Mouse (Mus musculus) heart, embryonic 13.5 days (tissue): ENCODE measurements at regions not wholly inside any gene's neighbourhood (a gene's known extent, or its start where the extent isn't known, plus 50 kb on each side); places are given as distances from the start of the nearest gene placed in this dataset.

Source experiments
- ATAC-seq: fragments of 200-750 bp; cut with Nextera tagmentation; 2 replicates; pipeline ENCODE4 v1.8.0; 2017; ENCODE audit warnings: moderate TSS enrichment; ENCODE audit not compliant: insufficient number of reproducible peaks, low FRiP score, low TSS enrichment; ENCODE audit errors: extremely low read depth
- H3K27ac ChIP-seq: fragments of 300-500 bp; sonication (generic); replicated peaks from 2 replicates; pipeline ENCODE4 v1.5.1; 2015; ENCODE audit warnings: moderate library complexity, mild to moderate bottlenecking, inconsistent platforms
- H3K27me3 ChIP-seq: fragments of 300-500 bp; sonication (generic); replicated peaks from 2 replicates; pipeline ENCODE4 v1.6.1; 2015; ENCODE audit warnings: mild to moderate bottlenecking, inconsistent platforms
- H3K36me3 ChIP-seq: fragments of 300-500 bp; sonication (generic); 2 replicates; pipeline ENCODE4 v1.6.1; 2015; ENCODE audit warnings: mild to moderate bottlenecking, inconsistent platforms
- H3K4me1 ChIP-seq: fragments of 300-500 bp; sonication (generic); 2 replicates; pipeline ENCODE4 v1.6.1; 2015; ENCODE audit warnings: inconsistent platforms
- H3K4me2 ChIP-seq: fragments of 300-500 bp; sonication (generic); 2 replicates; pipeline ENCODE4 v1.6.1; 2015; ENCODE audit warnings: inconsistent platforms, mild to moderate bottlenecking, moderate library complexity
- H3K4me3 ChIP-seq: fragments of 300-500 bp; sonication (generic); 2 replicates; pipeline ENCODE4 v1.5.1; 2015; ENCODE audit warnings: moderate library complexity, mild to moderate bottlenecking, inconsistent platforms
- H3K9ac ChIP-seq: fragments of 300-500 bp; sonication (generic); 2 replicates; pipeline ENCODE4 v1.6.1; 2015; ENCODE audit warnings: inconsistent platforms, mild to moderate bottlenecking, moderate library complexity
- H3K9me3 ChIP-seq: fragments of 300-500 bp; sonication (generic); 2 replicates; pipeline ENCODE4 v1.6.1; 2016; ENCODE audit warnings: inconsistent platforms
- WGBS: fragments of 180-500 bp; shearing (Covaris S2); methylation state at CpG from one replicate; pipeline ENCODE4 v1.1.7; 2015; ENCODE audit warnings: mixed read lengths; 5-methylcytosine and 5-hydroxymethylcytosine counted together

DNA sequence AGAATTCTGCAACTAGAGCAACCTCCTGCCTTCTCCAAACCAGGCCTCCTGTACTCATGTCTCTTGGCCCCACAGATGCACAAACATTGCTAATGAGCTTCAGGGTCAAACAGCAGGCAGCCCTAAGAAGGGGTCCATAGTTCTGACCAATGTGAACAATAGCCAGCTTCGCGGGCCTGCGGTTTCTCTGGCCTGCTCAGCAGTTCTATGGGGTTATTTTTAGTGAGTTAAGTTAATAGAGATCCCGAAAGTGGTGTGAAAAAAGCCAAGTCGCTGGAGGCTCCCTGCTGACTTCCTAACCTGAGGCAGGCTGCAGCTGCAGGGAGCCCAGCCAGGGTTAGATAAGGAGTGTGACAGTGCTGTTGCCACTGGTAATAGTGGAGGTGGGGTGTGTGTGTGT, 106.6 kb downstream of the Pdcd6ip start:
- Histone ChIP-seq H3K27ac (no peak overlapping the region), H3K4me3 (no peak overlapping the region), H3K36me3 (no peaks in the 10 kb centered on the region), H3K9me3 (no peaks in the 10 kb centered on the region), H3K9ac (no peak overlapping the region), H3K4me1 (peaks cover 8% of the 10 kb centered on the region), H3K4me2 (no peak overlapping the region), H3K27me3 (no peaks in the 10 kb centered on the region)
- WGBS = 8% methylated on average over 5 of the region's 5 CpGs
- no peak for ATAC-seq

DNA sequence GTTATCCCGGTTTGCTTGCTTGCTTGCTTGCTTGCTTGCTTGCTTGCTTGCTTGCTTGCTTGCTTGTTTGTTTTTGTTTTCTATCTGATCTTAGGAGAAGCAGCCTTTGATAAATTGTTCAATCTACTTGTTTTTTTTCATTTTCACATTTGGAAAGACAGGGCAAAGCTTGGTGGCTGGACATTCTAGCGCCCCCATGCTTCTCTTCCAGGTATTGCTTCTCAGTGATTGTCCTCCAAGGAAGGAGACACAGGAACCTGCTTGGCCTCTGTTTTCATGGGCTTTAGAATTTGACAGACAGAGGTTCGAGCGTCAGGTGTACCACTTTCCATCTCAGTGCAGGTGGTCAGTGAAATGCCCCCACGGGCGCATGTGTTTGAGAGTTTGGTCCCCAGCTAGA, 120.8 kb downstream of the Pdcd6ip start:
- Histone ChIP-seq H3K9me3 (no peaks in the 10 kb centered on the region), H3K36me3 (no peaks in the 10 kb centered on the region), H3K4me1 (no peaks in the 10 kb centered on the region), H3K4me3 (no peak overlapping the region), H3K27ac (no peak overlapping the region), H3K9ac (no peak overlapping the region), H3K4me2 (no peak overlapping the region), H3K27me3 (no peaks in the 10 kb centered on the region)
- ATAC-seq = no peak
- 55% methylated on average over 6 of the region's 6 CpGs for WGBS

DNA sequence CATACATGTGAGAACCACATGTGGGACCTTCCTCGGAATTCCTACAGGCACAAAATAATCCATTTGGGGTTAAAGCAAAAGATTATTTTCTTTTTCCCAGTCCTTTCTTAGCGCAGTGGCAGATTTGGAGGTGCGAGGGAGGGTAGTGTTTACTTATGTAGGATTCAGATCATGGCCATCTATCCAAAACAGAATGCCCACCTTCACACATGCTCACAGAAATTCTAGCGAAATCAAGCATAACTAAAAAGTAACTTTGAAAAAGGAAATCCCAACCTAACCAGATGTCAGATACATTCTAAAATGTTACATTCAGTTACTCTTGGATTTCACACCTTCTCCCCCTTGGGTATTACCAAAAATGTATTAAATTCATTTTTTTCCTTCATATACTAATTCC, 121.6 kb downstream of the Pdcd6ip start:
- Histone ChIP-seq H3K4me3 (no peak overlapping the region), H3K4me2 (no peak overlapping the region), H3K27ac (no peak overlapping the region), H3K4me1 (no peaks in the 10 kb centered on the region), H3K27me3 (no peaks in the 10 kb centered on the region), H3K36me3 (no peaks in the 10 kb centered on the region), H3K9ac (no peak overlapping the region), H3K9me3 (no peaks in the 10 kb centered on the region)
- 85% methylated on average over 4 of the region's 4 CpGs for WGBS
- no peak for ATAC-seq

DNA sequence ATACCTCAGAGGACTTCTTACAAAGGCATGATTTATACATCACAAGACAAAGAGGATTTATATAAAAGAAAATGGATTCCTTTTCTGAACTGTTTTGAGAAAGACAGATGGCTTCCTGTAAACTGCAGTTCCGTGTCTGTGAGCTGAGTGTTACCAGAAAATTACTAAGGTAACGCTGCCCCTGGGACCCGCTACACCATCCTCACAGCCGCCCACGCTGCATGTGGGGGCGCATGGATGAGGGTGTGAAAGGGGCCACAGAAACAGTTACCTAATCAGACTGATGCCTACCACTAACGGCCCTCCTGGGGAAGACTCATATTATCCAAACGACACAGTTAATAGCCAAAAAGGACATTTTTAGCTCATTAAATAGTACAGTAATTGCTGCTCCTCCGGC, 129.8 kb downstream of the Pdcd6ip start:
- no peaks in the 10 kb centered on the region for H3K27me3 ChIP-seq
- H3K4me1 ChIP-seq = no peaks in the 10 kb centered on the region
- no peak overlapping the region for H3K27ac ChIP-seq
- no peak for ATAC-seq
- 77% methylated on average over 9 of the region's 9 CpGs for WGBS
- H3K36me3 ChIP-seq = no peaks in the 10 kb centered on the region
- H3K4me3 ChIP-seq = no peak overlapping the region
- H3K9me3 ChIP-seq = no peaks in the 10 kb centered on the region
- H3K4me2 ChIP-seq = no peak overlapping the region
- H3K9ac ChIP-seq = no peak overlapping the region

DNA sequence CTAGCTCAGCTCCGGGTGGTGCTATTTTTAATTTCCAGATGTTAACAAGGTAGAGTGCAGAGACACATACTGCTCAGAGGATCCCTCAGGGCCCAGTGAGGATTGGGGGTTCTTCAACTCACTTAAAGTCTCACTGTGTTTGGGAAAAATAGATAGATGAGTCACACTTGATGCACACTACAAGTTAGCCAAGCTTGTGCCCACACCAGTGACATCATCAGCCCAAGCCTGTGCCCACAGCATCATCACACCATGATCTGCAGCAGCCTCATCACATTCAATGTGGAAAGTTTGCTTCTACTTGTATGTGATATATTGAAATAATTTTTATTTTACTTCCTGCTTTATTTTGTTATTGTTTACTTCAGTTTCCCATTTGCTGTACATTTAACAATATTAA, 139.2 kb downstream of the Pdcd6ip start:
- Histone ChIP-seq H3K4me2 (no peak overlapping the region), H3K9me3 (no peaks in the 10 kb centered on the region), H3K4me3 (no peak overlapping the region), H3K9ac (no peak overlapping the region), H3K27me3 (no peaks in the 10 kb centered on the region), H3K27ac (no peak overlapping the region), H3K36me3 (no peaks in the 10 kb centered on the region), H3K4me1 (peaks cover 15% of the 10 kb centered on the region)
- ATAC-seq = no peak
- whole genome bisulfite sequencing = 42% methylated on average over 1 of the region's 1 CpGs

DNA sequence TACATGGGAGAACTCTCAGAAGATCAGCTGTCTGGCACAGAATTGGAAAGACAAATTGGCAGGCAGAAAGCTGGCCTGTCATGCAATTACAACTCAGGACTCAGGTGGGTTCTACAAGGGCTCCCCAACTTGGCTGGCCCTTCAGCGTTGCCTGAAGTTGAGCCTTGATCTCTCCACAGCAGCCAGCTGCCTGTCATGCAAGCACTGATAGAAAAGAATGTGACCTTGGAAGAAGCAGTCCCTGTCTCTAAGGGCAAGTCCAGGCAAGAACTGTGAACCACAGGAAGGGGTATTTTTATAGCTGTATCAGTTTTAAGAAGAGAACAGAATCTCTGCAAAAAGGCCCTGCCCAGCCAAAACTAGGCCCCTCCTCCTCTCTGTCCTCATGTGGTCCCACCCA, 140.4 kb downstream of the Pdcd6ip start:
- Histone ChIP-seq H3K4me1 (peaks cover 15% of the 10 kb centered on the region), H3K4me3 (no peak overlapping the region), H3K9me3 (no peaks in the 10 kb centered on the region), H3K36me3 (no peaks in the 10 kb centered on the region), H3K9ac (no peak overlapping the region), H3K4me2 (no peak overlapping the region), H3K27ac (peak overlapping the region; percentile 61), H3K27me3 (no peaks in the 10 kb centered on the region)
- WGBS = 44% methylated on average over 1 of the region's 1 CpGs
- no peak; the same call in 1 of the 2 replicates for ATAC-seq

DNA sequence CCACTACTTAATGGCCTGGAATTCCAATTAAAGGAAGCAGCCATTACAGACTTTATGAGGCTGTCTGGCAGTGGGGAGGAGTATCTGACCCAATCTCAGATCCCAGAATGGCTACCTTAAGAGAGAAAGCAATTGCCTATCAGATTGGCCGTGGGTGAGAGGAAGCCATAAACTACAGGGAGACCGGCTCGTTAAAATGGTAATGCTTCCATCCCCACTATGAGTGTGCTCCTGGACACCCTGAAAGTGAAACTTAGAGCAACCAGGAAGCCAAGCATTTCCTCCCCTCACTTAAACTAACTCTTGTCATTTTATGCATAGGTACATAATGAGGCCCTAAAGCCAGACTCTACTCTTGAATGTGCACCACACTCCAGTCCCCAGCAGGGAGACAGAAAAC, 141.4 kb downstream of the Pdcd6ip start:
- peaks cover 15% of the 10 kb centered on the region for H3K4me1 ChIP-seq
- H3K4me2 ChIP-seq = no peak overlapping the region
- no peak overlapping the region for H3K9ac ChIP-seq
- H3K27me3 ChIP-seq = no peaks in the 10 kb centered on the region
- no peak overlapping the region for H3K4me3 ChIP-seq
- 73% methylated on average over 3 of the region's 3 CpGs for WGBS
- no peaks in the 10 kb centered on the region for H3K36me3 ChIP-seq
- no peak overlapping the region for H3K27ac ChIP-seq
- no peaks in the 10 kb centered on the region for H3K9me3 ChIP-seq
- no peak for ATAC-seq

DNA sequence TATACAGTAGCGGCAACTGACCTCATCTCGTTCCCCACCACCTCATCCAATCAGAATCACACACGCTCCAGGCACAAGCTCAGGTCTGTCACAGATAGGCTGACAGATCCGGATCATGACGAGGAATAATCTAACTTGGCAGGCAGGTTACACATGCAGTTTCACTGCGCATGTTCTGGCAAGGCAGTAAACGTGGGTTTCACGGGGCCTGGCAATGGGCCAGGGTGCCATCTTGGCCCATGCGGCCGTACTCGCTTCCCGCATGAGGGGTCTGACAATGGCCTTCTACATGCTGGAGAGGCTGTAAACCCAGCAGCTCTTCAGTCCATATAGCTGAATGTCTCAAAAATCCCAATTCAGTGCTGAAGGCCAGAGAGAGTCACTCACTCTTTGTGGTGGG, 154.1 kb downstream of the Pdcd6ip start:
- 84% methylated on average over 12 of the region's 12 CpGs for WGBS
- Histone ChIP-seq H3K9me3 (no peaks in the 10 kb centered on the region), H3K27ac (no peak overlapping the region), H3K36me3 (no peaks in the 10 kb centered on the region), H3K9ac (no peak overlapping the region), H3K4me3 (no peak overlapping the region), H3K4me2 (no peak overlapping the region), H3K4me1 (no peaks in the 10 kb centered on the region), H3K27me3 (no peaks in the 10 kb centered on the region)
- ATAC-seq = no peak

DNA sequence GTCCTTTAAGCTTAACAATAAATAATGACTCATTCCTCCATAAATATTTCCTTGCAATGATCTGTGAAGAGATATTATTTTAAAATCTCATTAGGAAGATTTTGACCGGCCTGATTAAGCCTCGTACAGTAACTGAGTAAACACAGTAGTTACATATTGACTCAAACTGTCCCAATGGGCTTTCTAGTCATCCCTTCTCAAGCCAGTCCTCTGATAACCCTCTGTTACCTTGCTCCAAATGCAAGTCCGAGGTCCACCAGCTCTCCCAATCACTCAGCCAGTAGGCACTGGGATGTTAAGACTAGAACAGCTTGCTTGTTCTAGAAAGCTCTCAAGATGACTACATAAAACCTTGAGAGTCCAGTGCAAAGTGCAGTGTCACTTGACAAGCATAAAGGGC, 160.6 kb downstream of the Pdcd6ip start:
- Histone ChIP-seq H3K4me2 (no peak overlapping the region), H3K4me3 (no peak overlapping the region), H3K27ac (no peak overlapping the region), H3K27me3 (no peaks in the 10 kb centered on the region), H3K9ac (no peak overlapping the region), H3K36me3 (no peaks in the 10 kb centered on the region), H3K9me3 (no peaks in the 10 kb centered on the region), H3K4me1 (no peaks in the 10 kb centered on the region)
- no peak for ATAC-seq
- WGBS = 67% methylated on average over 3 of the region's 3 CpGs

DNA sequence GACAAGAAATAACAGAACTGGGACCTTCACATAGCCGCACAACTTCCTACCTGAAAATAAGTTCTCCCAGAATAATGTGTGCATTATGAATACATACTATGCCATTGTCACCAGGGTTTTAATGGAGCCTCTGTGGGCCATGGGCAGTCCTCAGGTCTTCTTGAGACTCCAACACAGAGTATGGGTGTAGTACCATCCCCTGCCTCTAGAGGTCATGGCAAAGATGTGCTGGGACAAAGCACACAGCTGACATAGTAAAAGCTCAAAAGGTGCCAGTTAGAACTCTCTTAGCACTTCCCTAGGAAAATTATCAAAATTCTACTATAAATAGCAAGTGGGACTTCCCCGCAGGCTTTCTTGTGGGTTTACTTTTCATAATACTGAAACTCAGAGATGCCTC, 179.5 kb downstream of the Pdcd6ip start:
- Histone ChIP-seq H3K4me1 (no peaks in the 10 kb centered on the region), H3K4me2 (no peak overlapping the region), H3K27me3 (no peaks in the 10 kb centered on the region), H3K4me3 (no peak overlapping the region), H3K9ac (no peak overlapping the region), H3K27ac (no peak overlapping the region), H3K36me3 (no peaks in the 10 kb centered on the region), H3K9me3 (peaks cover 12% of the 10 kb centered on the region)
- ATAC-seq = no peak
- 64% methylated on average over 2 of the region's 2 CpGs for WGBS

DNA sequence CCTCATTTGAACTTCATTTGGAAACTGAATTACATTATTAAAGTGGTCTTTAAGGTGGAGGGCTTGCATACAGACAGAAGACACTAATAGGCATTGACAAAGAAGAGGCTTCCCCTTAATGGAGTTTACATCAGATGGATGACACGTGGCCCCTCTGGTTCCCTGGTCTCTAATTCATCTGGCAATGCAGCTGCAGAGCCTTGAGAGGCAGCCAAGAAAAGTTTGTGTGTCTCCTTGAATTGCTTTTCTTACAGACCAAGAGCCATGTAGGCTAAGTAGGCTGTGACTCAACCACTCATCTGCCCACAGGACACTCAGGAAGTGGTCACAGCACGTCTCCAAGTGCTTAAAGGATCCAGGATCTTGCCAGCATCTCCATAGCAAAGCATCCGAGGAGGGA, 183.8 kb downstream of the Pdcd6ip start:
- WGBS = 56% methylated on average over 3 of the region's 3 CpGs
- no peak overlapping the region for H3K27ac ChIP-seq
- no peak for ATAC-seq

DNA sequence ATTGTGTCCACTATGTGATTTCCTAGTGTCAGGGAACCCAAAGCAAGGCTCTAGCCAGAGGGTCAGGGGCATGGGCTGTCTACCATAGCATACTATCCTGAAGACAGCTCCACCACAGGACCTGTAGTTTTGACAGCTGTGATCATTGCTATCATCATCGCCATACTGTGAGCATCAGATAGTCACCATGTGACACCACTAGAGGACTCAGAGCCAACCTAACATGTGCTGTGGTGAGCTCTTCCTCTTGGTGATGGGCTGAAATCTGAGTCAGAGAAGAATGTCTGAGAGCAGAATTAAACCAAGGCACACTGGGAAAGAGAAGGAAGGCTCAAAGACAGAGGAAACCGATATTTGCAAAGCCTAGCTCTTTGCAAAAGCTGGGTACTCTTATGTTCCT, 184.9 kb downstream of the Pdcd6ip start:
- Histone ChIP-seq H3K27ac (no peak overlapping the region), H3K27me3 (no peaks in the 10 kb centered on the region), H3K4me1 (no peaks in the 10 kb centered on the region), H3K36me3 (no peaks in the 10 kb centered on the region), H3K4me3 (no peak overlapping the region), H3K4me2 (no peak overlapping the region), H3K9ac (no peak overlapping the region), H3K9me3 (peaks cover 12% of the 10 kb centered on the region)
- 86% methylated on average over 2 of the region's 2 CpGs for WGBS
- no peak for ATAC-seq

More for the DNA sequence above, 183.8 kb downstream of the Pdcd6ip start:
- no peak overlapping the region for H3K4me3 ChIP-seq
- H3K9ac ChIP-seq = no peak overlapping the region
- no peaks in the 10 kb centered on the region for H3K27me3 ChIP-seq
- H3K4me1 ChIP-seq = no peaks in the 10 kb centered on the region
- peaks cover 12% of the 10 kb centered on the region for H3K9me3 ChIP-seq
- no peak overlapping the region for H3K4me2 ChIP-seq
- no peaks in the 10 kb centered on the region for H3K36me3 ChIP-seq

DNA sequence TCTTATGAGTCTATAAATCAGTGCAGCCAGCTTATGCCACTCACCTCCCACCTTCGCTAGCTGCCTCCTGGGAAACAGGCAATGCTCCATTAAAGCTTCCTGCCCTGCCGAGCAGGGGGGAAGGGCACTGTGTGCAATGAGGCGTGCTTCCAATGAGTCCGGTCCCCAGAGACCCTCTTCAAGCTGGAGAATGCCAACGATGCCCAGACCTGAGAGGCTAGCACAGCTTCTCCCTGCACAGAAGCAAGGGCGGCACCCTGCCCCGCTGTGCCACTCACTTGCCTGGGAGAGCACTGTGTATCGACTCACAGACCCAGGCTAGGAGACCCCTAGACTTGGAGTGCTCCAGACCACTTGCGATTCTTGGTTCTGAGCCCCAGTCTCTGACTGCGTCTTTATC, 188.3 kb downstream of the Pdcd6ip start:
- no peak overlapping the region for H3K4me2 ChIP-seq
- WGBS = 62% methylated on average over 10 of the region's 10 CpGs
- H3K4me3 ChIP-seq = no peak overlapping the region
- no peaks in the 10 kb centered on the region for H3K27me3 ChIP-seq
- H3K4me1 ChIP-seq = no peaks in the 10 kb centered on the region
- H3K9ac ChIP-seq = no peak overlapping the region
- peaks cover 1% of the 10 kb centered on the region for H3K9me3 ChIP-seq
- no peak for ATAC-seq
- H3K27ac ChIP-seq = no peak overlapping the region
- no peaks in the 10 kb centered on the region for H3K36me3 ChIP-seq
